Mouse (Mus musculus) MEL-GATA-1-ER (cell line): ENCODE measurements at regions not wholly inside any gene's neighbourhood (a gene's known extent, or its start where the extent isn't known, plus 50 kb on each side); places are given as distances from the start of the nearest gene placed in this dataset.

ENCODE experiments used
- DNase-seq: peaks from one replicate; pipeline ENCODE4 v3.0.0-alpha.2; 2012; ENCODE audit warnings: low read depth; ENCODE audit errors: extremely low read depth

DNA sequence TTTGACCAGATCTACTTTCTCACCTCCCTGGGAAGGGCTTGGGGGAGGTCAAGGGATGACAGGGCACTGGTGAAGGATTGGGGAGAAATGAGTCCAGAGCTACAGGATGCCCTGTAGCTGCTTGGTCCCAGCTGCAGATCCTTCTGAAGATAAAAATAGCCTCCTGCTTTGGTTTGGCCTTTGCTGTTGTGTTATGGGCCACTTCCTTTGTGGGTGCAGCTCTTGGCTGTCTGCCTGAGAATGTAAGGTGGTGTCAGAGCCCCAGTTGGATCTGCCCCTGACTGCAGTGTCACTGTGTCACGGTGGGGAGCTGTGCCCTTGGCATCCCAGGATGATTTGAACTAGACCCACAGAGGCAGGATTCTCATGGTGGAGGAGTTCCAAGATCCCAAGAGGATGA, 67.8 kb upstream of the Id2 start:
- DNase-seq = no peak

DNA sequence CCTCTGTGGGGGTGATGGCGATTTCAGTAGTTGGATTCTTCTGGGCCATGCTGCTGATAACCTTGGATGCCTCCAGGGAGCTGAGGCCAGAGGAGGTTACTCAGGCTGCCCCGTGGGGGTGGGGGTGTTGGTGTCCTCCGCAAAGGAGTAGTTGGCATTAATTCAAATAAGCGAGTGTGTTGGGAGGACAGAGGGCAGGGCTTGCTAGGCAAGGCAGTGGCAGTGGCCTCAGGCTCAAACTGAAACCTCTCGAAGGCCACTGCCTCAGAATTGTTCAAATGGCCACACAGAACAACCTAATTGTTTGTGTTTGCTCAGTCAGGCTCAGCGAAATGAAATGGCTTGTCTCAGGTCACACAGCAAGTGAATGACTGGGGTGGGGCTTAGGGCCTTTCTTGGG, 66.6 kb upstream of the Id2 start:
- no peak for DNase-seq

GRCm38 (mm10) chr12:25162843-25163242, 65.9 kb upstream of the Id2 start:
- DNase-seq = no peak

- no peak for DNase-seq
Measured at GRCm38 (mm10) chr12:25161939-25162338, 65.0 kb upstream of the Id2 start.

GRCm38 (mm10) chr12:25160990-25161843, 64.3 kb upstream of the Id2 start:
- no peak for DNase-seq

DNA sequence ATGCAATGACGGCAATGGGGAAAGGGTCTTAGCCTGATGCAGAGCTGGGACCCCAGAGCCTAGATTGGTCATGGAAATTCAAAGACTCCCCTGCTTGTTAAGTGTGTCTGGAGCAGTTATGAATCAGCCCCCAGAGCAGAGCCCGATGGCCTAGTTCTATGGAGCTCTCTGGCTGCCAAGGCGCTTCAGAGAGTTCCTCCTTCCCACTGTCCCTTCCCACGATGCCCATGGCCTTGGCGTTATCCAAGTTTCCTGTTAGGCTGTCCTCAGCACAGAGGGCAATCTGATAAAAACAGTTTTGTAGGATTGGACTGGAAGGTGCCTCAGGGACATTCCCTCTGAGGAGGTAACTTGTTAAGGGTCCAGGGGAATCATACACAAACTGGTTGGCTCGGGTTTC, 62.2 kb upstream of the Id2 start:
- DNase-seq = no peak

- no peak for DNase-seq
Measured at GRCm38 (mm10) chr12:25157238-25157637, 60.3 kb upstream of the Id2 start.

- no peak for DNase-seq
Measured at GRCm38 (mm10) chr12:25155396-25155795, 58.5 kb upstream of the Id2 start.

DNA sequence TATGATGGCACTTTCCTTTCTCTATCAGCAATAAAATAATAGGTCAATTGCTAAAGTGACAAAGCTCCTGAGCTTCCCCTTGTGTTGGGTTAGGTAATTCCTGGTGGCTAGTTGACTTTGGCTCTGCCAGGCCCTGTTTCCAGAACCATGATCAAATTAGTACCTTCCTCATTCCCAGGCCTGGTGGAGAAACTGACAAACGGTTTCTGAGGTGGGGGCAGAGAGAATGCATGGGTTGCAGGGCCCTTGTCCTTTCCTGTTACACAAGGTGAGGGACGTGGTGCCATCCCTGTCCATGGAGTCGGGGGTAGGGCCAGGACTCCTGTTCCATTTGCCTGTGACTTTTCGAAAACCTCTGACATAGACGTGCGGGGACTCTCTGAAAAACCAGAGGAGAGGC, 51.2 kb upstream of the Id2 start:
- no peak for DNase-seq
